Mouse (Mus musculus) cortical plate, adult 2 months (tissue): ENCODE measurements around the gene Gm4981.
"Not testable (repeated sequence)": the region's sequence is repeated elsewhere in the genome, so short reads cannot be mapped to it uniquely, and the experiment has no call there.

Experiments
- CTCF ChIP-seq: fragments of 200-500 bp; IDR thresholded peaks from 2 replicates; pipeline ENCODE4 v1.5.1; 2011; ENCODE audit warnings: mild to moderate bottlenecking, control low read depth, low read length; ENCODE audit not compliant: insufficient read depth; ENCODE audit errors: extremely low read depth
- POLR2A ChIP-seq: fragments of 200-500 bp; IDR thresholded peaks from 2 replicates; pipeline ENCODE4 v1.6.1; 2011; ENCODE audit warnings: mild to moderate bottlenecking, low read length, control low read depth; ENCODE audit not compliant: insufficient read depth; ENCODE audit errors: extremely low read depth

DNA sequence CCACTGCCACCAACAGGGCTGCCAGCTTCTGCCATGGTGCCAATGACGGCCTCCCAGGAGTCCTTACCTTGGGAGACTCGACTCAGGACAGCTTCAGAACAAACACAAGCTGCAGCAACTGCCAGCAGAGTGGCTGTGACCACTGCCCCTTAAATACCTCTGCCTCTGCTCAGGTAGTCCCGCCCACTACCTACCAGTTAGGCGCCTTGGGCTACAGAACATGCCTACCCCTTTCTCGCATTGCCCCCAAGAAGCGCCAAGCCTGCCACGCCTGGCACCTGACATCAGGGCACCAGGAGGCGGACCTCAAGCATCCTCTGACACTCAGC is 3.9 kb downstream of the Gm4981 start, which contains the start of gene Duxf3:
- TF ChIP-seq CTCF, POLR2A: not testable (repeated sequence)
